ENCODE assay signal across 8 mouse cellular contexts in genomic region chr11:82035356-82035755, GRCm38 (mm10). TPM values are rescaled to one million over a fixed set of nuclear protein-coding genes. Genes with fewer than 3 reads are reported as not detected.
DNase-seq lines count a peak whose midpoint lies in the region; ATAC-seq and TF ChIP-seq lines count a peak whose summit lies in the region.

Gene Ccl2, plus strand, starts transcription at chr11:82035571.

- H3K9me3 ChIP-seq in embryonic facial prominence, embryonic 13.5 days = no peaks in the 10 kb centered on the region
- no peaks in the 10 kb centered on the region for H3K9me3 ChIP-seq in embryonic facial prominence, embryonic 10.5 days
- no peaks in the 10 kb centered on the region for H3K9me3 ChIP-seq in heart, embryonic 14.5 days (ENCODE audit: control insufficient read depth, low read length)

- H3K27me3 ChIP-seq in embryonic facial prominence, embryonic 13.5 days = peaks cover 6% of the 10 kb centered on the region; the same call in 1 of the 2 replicates
- no peaks in the 10 kb centered on the region for H3K27me3 ChIP-seq in embryonic facial prominence, embryonic 10.5 days (replicated peaks; ENCODE audit: low read depth, poor library complexity, severe bottlenecking)
- H3K27me3 ChIP-seq in heart, embryonic 14.5 days (ENCODE audit: control insufficient read depth, insufficient read depth, low read length) = no peaks in the 10 kb centered on the region

- no peak for DNase-seq in embryonic facial prominence, embryonic 10.5 days (ENCODE audit: low spot score)
- peak; percentile 87 for DNase-seq in adipocyte (ENCODE audit: low spot score)
- peak; percentile 42 to 50 for DNase-seq in layer of hippocampus, postnatal 36 days

- ATAC-seq in embryonic facial prominence, embryonic 13.5 days (ENCODE audit: insufficient number of reproducible peaks, insufficient read depth, low FRiP score, low TSS enrichment, low read depth) = no peak
- peak; percentile 72 for ATAC-seq in heart, embryonic 14.5 days (ENCODE audit: insufficient number of reproducible peaks, insufficient read depth, low FRiP score, low read depth)
- peak; percentile 96 for ATAC-seq in megakaryocyte progenitor cell, adult 5-6 weeks (replicated peaks; ENCODE audit: poor library complexity)
- ATAC-seq in CD4-positive, CD25-positive, alpha-beta regulatory T cell, adult 4 months = no peak

- 33% methylated on average over 5 of the region's 5 CpGs for WGBS in embryonic facial prominence, embryonic 13.5 days
- WGBS in embryonic facial prominence, embryonic 10.5 days = 41% methylated on average over 5 of the region's 5 CpGs
- 42% methylated on average over 5 of the region's 5 CpGs for WGBS in heart, embryonic 14.5 days

- no peak within 1 kb of the TSS for H3K9ac ChIP-seq in embryonic facial prominence, embryonic 13.5 days
- H3K9ac ChIP-seq in heart, embryonic 14.5 days (ENCODE audit: low read length) = no peak within 1 kb of the TSS

- no peaks in the 10 kb centered on the region for H3K36me3 ChIP-seq in embryonic facial prominence, embryonic 13.5 days
- no peaks in the 10 kb centered on the region for H3K36me3 ChIP-seq in embryonic facial prominence, embryonic 10.5 days (replicated peaks)
- H3K36me3 ChIP-seq in heart, embryonic 14.5 days (ENCODE audit: control insufficient read depth, insufficient read depth, low read length) = no peaks in the 10 kb centered on the region

- H3K27ac ChIP-seq in embryonic facial prominence, embryonic 13.5 days = 0 out of 2 replicates have a peak within 1 kb of the TSS, but pooled peaks have one; percentile 33
- H3K27ac ChIP-seq in embryonic facial prominence, embryonic 10.5 days (replicated peaks) = no peak within 1 kb of the TSS
- H3K27ac ChIP-seq in embryonic fibroblast, embryonic 13.5 days (ENCODE audit: insufficient read depth, low read length) = peak within 1 kb of the TSS; percentile 98
- peak within 1 kb of the TSS; percentile 17 to 55; a peak in 3 of 4 replicates for H3K27ac ChIP-seq in heart, embryonic 14.5 days (replicated peaks in 1 of 2; ENCODE audit: control insufficient read depth in 1 of 2, insufficient read depth in 1 of 2, low read depth in 2 of 2, low read length in 2 of 2)

- H3K4me1 ChIP-seq in embryonic facial prominence, embryonic 13.5 days = peaks cover 23% of the 10 kb centered on the region
- H3K4me1 ChIP-seq in embryonic facial prominence, embryonic 10.5 days = 0 out of 2 replicates have a peak, but pooled peaks cover 5% of the 10 kb centered on the region
- peaks cover 25% of the 10 kb centered on the region for H3K4me1 ChIP-seq in embryonic fibroblast, embryonic 13.5 days (ENCODE audit: control insufficient read depth, insufficient read depth, low read length)
- H3K4me1 ChIP-seq in heart, embryonic 14.5 days (ENCODE audit: control insufficient read depth in 2 of 2, insufficient read depth in 2 of 2, low read length in 2 of 2) = peaks cover 8 to 18% of the 10 kb centered on the region in 2 experiments; a peak in 3 of 4 replicates

- peak; percentile 85 for TF ChIP-seq POLR2A in embryonic fibroblast, embryonic 13.5 days (IDR thresholded peaks at IDR 0.05; ENCODE audit: low read depth, low read length)

- H3K4me3 ChIP-seq in embryonic facial prominence, embryonic 13.5 days = no peak within 1 kb of the TSS
- no peak within 1 kb of the TSS for H3K4me3 ChIP-seq in embryonic facial prominence, embryonic 10.5 days
- no peak within 1 kb of the TSS for H3K4me3 ChIP-seq in embryonic fibroblast, embryonic 13.5 days (ENCODE audit: insufficient read depth, low read length)
- no peak within 1 kb of the TSS for H3K4me3 ChIP-seq in heart, embryonic 14.5 days (ENCODE audit: control insufficient read depth in 1 of 2, insufficient read depth in 1 of 2, low read depth in 1 of 2, low read length in 2 of 2)

- no peak for TF ChIP-seq CTCF in embryonic fibroblast, embryonic 13.5 days (IDR thresholded peaks at IDR 0.05; ENCODE audit: borderline replicate concordance, insufficient read depth, low read length)

- no peak within 1 kb of the TSS for H3K4me2 ChIP-seq in embryonic facial prominence, embryonic 13.5 days
- H3K4me2 ChIP-seq in heart, embryonic 14.5 days (ENCODE audit: low read length) = no peak within 1 kb of the TSS

RNA-seq across cellular contexts. Expression of gene Ccl2, which starts in this region (rescaled TPM):
- 2.9 and 4.2 TPM in 2 replicates for polyA plus RNA-seq in embryonic facial prominence, embryonic 13.5 days (2015; fragmentation: Nextera tagmentation; extraction: Ambion mirVana)
- polyA plus RNA-seq in embryonic facial prominence, embryonic 10.5 days (2016; fragmentation: Nextera tagmentation; extraction: Ambion mirVana) = 0.26 TPM in 1 of 2 replicates, not detected in the other
- 110 and 116 TPM in 2 replicates for polyA plus RNA-seq in embryonic fibroblast, embryonic 13.5 days (2011; ENCODE audit: insufficient read length, low read depth, missing spikeins)
- 11.1 and 11.4 TPM in 2 replicates for polyA plus RNA-seq in heart, embryonic 14.5 days (2014; fragmentation: Nextera tagmentation; extraction: Ambion mirVana)
- under 1 TPM in 1 of 2 experiments, not detected in 1; 0.58 TPM for total RNA-seq in layer of hippocampus, postnatal 36 days (2021)
- total RNA-seq in megakaryocyte progenitor cell, adult 5-6 weeks (2015) = 1.6 and 7.4 TPM in 2 replicates
- total RNA-seq in megakaryocyte progenitor cell, adult 5-6 weeks (2017) = 1.1 and 2.5 TPM in 2 replicates
- not detected for polyA plus RNA-seq in CD4-positive, CD25-positive, alpha-beta regulatory T cell, adult 4 months (2017; shearing (Covaris generic))

Comparison
In these comparisons a context has a peak if more than half of its experiments do, and no peak if none do; other contexts are left out.
1. Peak in DNase-seq in layer of hippocampus, postnatal 36 days; RNA of the gene not detected or under 1 TPM.
2. ATAC-seq: peak in heart, embryonic 14.5 days (single experiment) and megakaryocyte progenitor cell, adult 5-6 weeks (single experiment); none in embryonic facial prominence, embryonic 13.5 days (single experiment) and CD4-positive, CD25-positive, alpha-beta regulatory T cell, adult 4 months (single experiment).